Mouse (Mus musculus) midbrain, embryonic 13.5 days (tissue): ENCODE measurements at regions not wholly inside any gene's neighbourhood (a gene's known extent, or its start where the extent isn't known, plus 50 kb on each side); places are given as distances from the start of the nearest gene placed in this dataset.

Experiments used
- ATAC-seq: fragments of 200-750 bp; cut with Nextera tagmentation; 2 replicates; pipeline ENCODE4 v1.8.0; 2017; ENCODE audit warnings: mild to moderate bottlenecking, moderate TSS enrichment, moderate library complexity
- H3K27ac ChIP-seq: fragments of 300-500 bp; sonication (generic); 2 replicates; pipeline ENCODE4 v1.5.1; 2015; ENCODE audit warnings: inconsistent platforms, mild to moderate bottlenecking, moderate library complexity
- H3K27me3 ChIP-seq: fragments of 300-500 bp; sonication (generic); 2 replicates; pipeline ENCODE4 v1.6.1; 2015; ENCODE audit warnings: mild to moderate bottlenecking, inconsistent platforms
- H3K36me3 ChIP-seq: fragments of 300-500 bp; sonication (generic); 2 replicates; pipeline ENCODE4 v1.6.1; 2015; ENCODE audit warnings: mild to moderate bottlenecking, inconsistent platforms
- H3K4me1 ChIP-seq: fragments of 300-500 bp; sonication (generic); replicated peaks from 2 replicates; pipeline ENCODE4 v1.6.1; 2015; ENCODE audit warnings: inconsistent platforms
- H3K4me2 ChIP-seq: fragments of 300-500 bp; sonication (generic); replicated peaks from 2 replicates; pipeline ENCODE4 v1.6.1; 2015; ENCODE audit warnings: moderate library complexity, mild to moderate bottlenecking, inconsistent platforms
- H3K4me3 ChIP-seq: fragments of 300-500 bp; sonication (generic); replicated peaks from 2 replicates; pipeline ENCODE4 v1.5.1; 2015; ENCODE audit warnings: mild to moderate bottlenecking, inconsistent platforms
- H3K9ac ChIP-seq: fragments of 300-500 bp; sonication (generic); replicated peaks from 2 replicates; pipeline ENCODE4 v1.6.1; 2015; ENCODE audit warnings: mild to moderate bottlenecking, inconsistent platforms
- H3K9me3 ChIP-seq: fragments of 300-500 bp; sonication (generic); 2 replicates; pipeline ENCODE4 v1.6.1; 2016; ENCODE audit warnings: mild to moderate bottlenecking, inconsistent platforms
- WGBS: fragments of 180-500 bp; shearing (Covaris S2); methylation state at CpG from one replicate; pipeline ENCODE4 v1.1.7; 2015; 5-methylcytosine and 5-hydroxymethylcytosine counted together

- no peaks in the 10 kb centered on the region for H3K36me3 ChIP-seq
- no peaks in the 10 kb centered on the region for H3K4me1 ChIP-seq
- 89% methylated on average over 8 of the region's 8 CpGs for WGBS
- no peak overlapping the region for H3K4me3 ChIP-seq
- no peak overlapping the region for H3K27ac ChIP-seq
- H3K9me3 ChIP-seq = no peaks in the 10 kb centered on the region
- ATAC-seq = no peak
- H3K27me3 ChIP-seq = no peaks in the 10 kb centered on the region
- no peak overlapping the region for H3K9ac ChIP-seq
- no peak overlapping the region for H3K4me2 ChIP-seq
These were observed 51.3 kb upstream of the S1pr1 start for GRCm38 (mm10) chr3:115766153-115766552.

- H3K9ac ChIP-seq = no peak overlapping the region
- H3K4me1 ChIP-seq = no peaks in the 10 kb centered on the region
- no peaks in the 10 kb centered on the region for H3K36me3 ChIP-seq
- no peak overlapping the region for H3K27ac ChIP-seq
- H3K27me3 ChIP-seq = no peaks in the 10 kb centered on the region
- ATAC-seq = no peak
- 91% methylated on average over 1 of the region's 1 CpGs for WGBS
- H3K4me2 ChIP-seq = no peak overlapping the region
- no peak overlapping the region for H3K4me3 ChIP-seq
- H3K9me3 ChIP-seq = no peaks in the 10 kb centered on the region
These were observed 53.4 kb upstream of the S1pr1 start for GRCm38 (mm10) chr3:115768290-115768689.

- no peak overlapping the region for H3K4me3 ChIP-seq
- 76% methylated on average over 19 of the region's 19 CpGs for WGBS
- H3K9ac ChIP-seq = no peak overlapping the region
- no peaks in the 10 kb centered on the region for H3K9me3 ChIP-seq
- no peaks in the 10 kb centered on the region for H3K4me1 ChIP-seq
- no peaks in the 10 kb centered on the region for H3K27me3 ChIP-seq
- no peak for ATAC-seq
- H3K27ac ChIP-seq = no peak overlapping the region
- H3K4me2 ChIP-seq = no peak overlapping the region
- no peaks in the 10 kb centered on the region for H3K36me3 ChIP-seq
These were observed 54.1 kb upstream of the S1pr1 start for GRCm38 (mm10) chr3:115768761-115769530.

- WGBS = 82% methylated on average over 5 of the region's 5 CpGs
- H3K9ac ChIP-seq = no peak overlapping the region
- H3K36me3 ChIP-seq = no peaks in the 10 kb centered on the region
- no peak overlapping the region for H3K4me3 ChIP-seq
- H3K9me3 ChIP-seq = no peaks in the 10 kb centered on the region
- no peaks in the 10 kb centered on the region for H3K27me3 ChIP-seq
- peaks cover 9% of the 10 kb centered on the region for H3K4me1 ChIP-seq
- H3K4me2 ChIP-seq = no peak overlapping the region
- no peak overlapping the region for H3K27ac ChIP-seq
- no peak for ATAC-seq
These were observed 57.8 kb upstream of the S1pr1 start for GRCm38 (mm10) chr3:115772676-115773075.

GRCm38 (mm10) chr3:115774321-115774720 lies 59.4 kb upstream of the S1pr1 start:
- H3K9me3 ChIP-seq = no peaks in the 10 kb centered on the region
- H3K27me3 ChIP-seq = no peaks in the 10 kb centered on the region
- peak overlapping the region; percentile 76 for H3K27ac ChIP-seq
- ATAC-seq = peak; percentile 92
- H3K36me3 ChIP-seq = no peaks in the 10 kb centered on the region
- no peak overlapping the region for H3K9ac ChIP-seq
- peak overlapping the region; percentile 38 for H3K4me2 ChIP-seq
- H3K4me1 ChIP-seq = peaks cover 9% of the 10 kb centered on the region
- WGBS = 25% methylated on average over 8 of the region's 8 CpGs
- no peak overlapping the region; the same call in 1 of the 2 replicates for H3K4me3 ChIP-seq

- H3K4me2 ChIP-seq = peak overlapping the region; percentile 38
- peak overlapping the region; percentile 76 for H3K27ac ChIP-seq
These were observed 59.9 kb upstream of the S1pr1 start for GRCm38 (mm10) chr3:115774723-115775122.

GRCm38 (mm10) chr3:115779144-115779890 lies 64.4 kb upstream of the S1pr1 start:
- no peaks in the 10 kb centered on the region for H3K36me3 ChIP-seq
- H3K27ac ChIP-seq = no peak overlapping the region
- ATAC-seq = no peak
- no peaks in the 10 kb centered on the region for H3K27me3 ChIP-seq
- H3K9ac ChIP-seq = no peak overlapping the region
- no peak overlapping the region for H3K4me3 ChIP-seq
- H3K9me3 ChIP-seq = no peaks in the 10 kb centered on the region
- no peak overlapping the region for H3K4me2 ChIP-seq
- 89% methylated on average over 10 of the region's 10 CpGs for WGBS
- peaks cover 19% of the 10 kb centered on the region for H3K4me1 ChIP-seq

More at GRCm38 (mm10) chr3:115774723-115775122, 59.9 kb upstream of the S1pr1 start:
- Histone ChIP-seq H3K36me3 (no peaks in the 10 kb centered on the region), H3K4me3 (no peak overlapping the region; the same call in 1 of the 2 replicates), H3K9ac (no peak overlapping the region), H3K4me1 (peaks cover 9% of the 10 kb centered on the region), H3K27me3 (no peaks in the 10 kb centered on the region), H3K9me3 (no peaks in the 10 kb centered on the region)
- peak; percentile 77 for ATAC-seq
- 37% methylated on average over 4 of the region's 4 CpGs for WGBS

GRCm38 (mm10) chr3:115779906-115780305 lies 65.0 kb upstream of the S1pr1 start:
- no peaks in the 10 kb centered on the region for H3K9me3 ChIP-seq
- no peak overlapping the region for H3K27ac ChIP-seq
- no peak overlapping the region for H3K4me2 ChIP-seq
- H3K9ac ChIP-seq = no peak overlapping the region
- H3K36me3 ChIP-seq = no peaks in the 10 kb centered on the region
- ATAC-seq = no peak
- WGBS = 91% methylated on average over 5 of the region's 5 CpGs
- H3K4me1 ChIP-seq = peaks cover 17% of the 10 kb centered on the region; the same call in 1 of the 2 replicates
- no peaks in the 10 kb centered on the region for H3K27me3 ChIP-seq
- H3K4me3 ChIP-seq = no peak overlapping the region

GRCm38 (mm10) chr3:115782726-115783125 lies 67.9 kb upstream of the S1pr1 start:
- Histone ChIP-seq H3K4me3 (no peak overlapping the region), H3K27me3 (no peaks in the 10 kb centered on the region)

GRCm38 (mm10) chr3:115787360-115787759 lies 72.5 kb upstream of the S1pr1 start:
- 91% methylated on average over 1 of the region's 1 CpGs for WGBS
- no peak overlapping the region for H3K4me2 ChIP-seq
- H3K4me3 ChIP-seq = no peak overlapping the region
- H3K9me3 ChIP-seq = no peaks in the 10 kb centered on the region
- H3K4me1 ChIP-seq = peaks cover 4% of the 10 kb centered on the region; the same call in 1 of the 2 replicates
- no peak overlapping the region for H3K27ac ChIP-seq
- no peak for ATAC-seq
- H3K36me3 ChIP-seq = no peaks in the 10 kb centered on the region
- H3K27me3 ChIP-seq = no peaks in the 10 kb centered on the region
- no peak overlapping the region for H3K9ac ChIP-seq

More at GRCm38 (mm10) chr3:115782726-115783125, 67.9 kb upstream of the S1pr1 start:
- Histone ChIP-seq H3K36me3 (no peaks in the 10 kb centered on the region), H3K27ac (no peak overlapping the region), H3K4me1 (peaks cover 14% of the 10 kb centered on the region; the same call in 1 of the 2 replicates), H3K9me3 (no peaks in the 10 kb centered on the region), H3K4me2 (no peak overlapping the region), H3K9ac (no peak overlapping the region)
- ATAC-seq = no peak

- Histone ChIP-seq H3K9me3 (no peaks in the 10 kb centered on the region), H3K27ac (no peak overlapping the region), H3K9ac (no peak overlapping the region), H3K27me3 (no peaks in the 10 kb centered on the region), H3K36me3 (no peaks in the 10 kb centered on the region), H3K4me3 (no peak overlapping the region), H3K4me2 (no peak overlapping the region), H3K4me1 (no peaks in the 10 kb centered on the region)
- WGBS = 82% methylated on average over 3 of the region's 3 CpGs
- ATAC-seq = no peak
These were observed 73.7 kb upstream of the S1pr1 start for GRCm38 (mm10) chr3:115788525-115788924.

- ATAC-seq = no peak
- Histone ChIP-seq H3K27me3 (no peaks in the 10 kb centered on the region), H3K9me3 (no peaks in the 10 kb centered on the region), H3K4me2 (no peak overlapping the region), H3K27ac (no peak overlapping the region), H3K4me3 (no peak overlapping the region), H3K9ac (no peak overlapping the region), H3K4me1 (no peaks in the 10 kb centered on the region), H3K36me3 (no peaks in the 10 kb centered on the region)
- 84% methylated on average over 6 of the region's 6 CpGs for WGBS
These were observed 74.2 kb upstream of the S1pr1 start for GRCm38 (mm10) chr3:115789063-115789462.
